Mouse (Mus musculus): ENCODE measurements around the gene Pabpc4.
"Not testable (repeated sequence)": the region's sequence is repeated elsewhere in the genome, so short reads cannot be mapped to it uniquely, and the experiment has no call there.

- TF ChIP-seq CTCF (IDR thresholded peaks at IDR 0.05; ENCODE audit: low read depth, low read length); POLR2A (IDR thresholded peaks at IDR 0.05; ENCODE audit: insufficient read depth, low read length); EP300 (IDR thresholded peaks at IDR 0.05; ENCODE audit: insufficient read depth, low read depth, low read length): not testable (repeated sequence)
Measured at GRCm38 (mm10) chr4:123335244-123335643, 73.1 kb downstream of the Pabpc4 start.

Data from ES-Bruce4 (cell line).